Mouse (Mus musculus): Measurements from ENCODE around the gene Wnk2. TPM values are rescaled to one million over a fixed set of nuclear protein-coding genes. Genes with fewer than 3 reads are reported as not detected.
A peak's percentile ranks its signal among the peaks of the same experiment; 100 is the strongest.

The Wnk2 gene
- polyA plus RNA-seq (2012; ENCODE audit: insufficient read depth, insufficient read length, missing spikeins): not detected in 2 replicates

GRCm38 (mm10) chr13:49147858-49148226 lies at the start of gene Wnk2:
TSS of gene Wnk2 (minus strand) at chr13:49148014.
- H3K4me1 ChIP-seq (ENCODE audit: control insufficient read depth, insufficient read depth, low read length): no peaks in the 10 kb centered on the region
- H3K27ac ChIP-seq (ENCODE audit: insufficient read depth, low read depth, low read length): no peak within 1 kb of the TSS
- TF ChIP-seq POLR2A (IDR thresholded peaks at IDR 0.05; ENCODE audit: borderline replicate concordance, low read depth, low read length): no peak
- no peak for TF ChIP-seq CTCF (IDR thresholded peaks at IDR 0.05; ENCODE audit: low read depth, low read length)
- H3K4me3 ChIP-seq (ENCODE audit: insufficient read depth, low read length): peak within 1 kb of the TSS; percentile 31

- peaks cover 93% of the 10 kb centered on the region for H3K4me1 ChIP-seq (ENCODE audit: control insufficient read depth, insufficient read depth, low read length)
- TF ChIP-seq POLR2A (IDR thresholded peaks at IDR 0.05; ENCODE audit: borderline replicate concordance, low read depth, low read length) (no peak), CTCF (IDR thresholded peaks at IDR 0.05; ENCODE audit: low read depth, low read length) (no peak)
- peak overlapping the region; percentile 75 for H3K27ac ChIP-seq (ENCODE audit: insufficient read depth, low read depth, low read length)
- no peak overlapping the region for H3K4me3 ChIP-seq (ENCODE audit: insufficient read depth, low read length)
These were observed 49.0 kb upstream of the Wnk2 start for GRCm38 (mm10) chr13:49196766-49197165.

GRCm38 (mm10) chr13:49196211-49196610 lies 48.4 kb upstream of the Wnk2 start:
- Histone ChIP-seq H3K4me3 (ENCODE audit: insufficient read depth, low read length) (no peak overlapping the region), H3K27ac (ENCODE audit: insufficient read depth, low read depth, low read length) (peak overlapping the region; percentile 75), H3K4me1 (ENCODE audit: control insufficient read depth, insufficient read depth, low read length) (peaks cover 91% of the 10 kb centered on the region)
- TF ChIP-seq CTCF (IDR thresholded peaks at IDR 0.05; ENCODE audit: low read depth, low read length) (no peak), POLR2A (IDR thresholded peaks at IDR 0.05; ENCODE audit: borderline replicate concordance, low read depth, low read length) (no peak)

- TF ChIP-seq POLR2A (IDR thresholded peaks at IDR 0.05; ENCODE audit: borderline replicate concordance, low read depth, low read length) (no peak), CTCF (IDR thresholded peaks at IDR 0.05; ENCODE audit: low read depth, low read length) (no peak)
- no peak overlapping the region for H3K4me3 ChIP-seq (ENCODE audit: insufficient read depth, low read length)
- H3K27ac ChIP-seq (ENCODE audit: insufficient read depth, low read depth, low read length): peak overlapping the region; percentile 75
- peaks cover 92% of the 10 kb centered on the region for H3K4me1 ChIP-seq (ENCODE audit: control insufficient read depth, insufficient read depth, low read length)
These were observed 47.8 kb upstream of the Wnk2 start for GRCm38 (mm10) chr13:49195651-49196050.

GRCm38 (mm10) chr13:49194811-49195210 lies 47.0 kb upstream of the Wnk2 start:
- H3K4me1 ChIP-seq (ENCODE audit: control insufficient read depth, insufficient read depth, low read length): peaks cover 91% of the 10 kb centered on the region
- H3K27ac ChIP-seq (ENCODE audit: insufficient read depth, low read depth, low read length): peak overlapping the region; percentile 75; the same call in 1 of the 2 replicates
- no peak overlapping the region for H3K4me3 ChIP-seq (ENCODE audit: insufficient read depth, low read length)
- TF ChIP-seq CTCF (IDR thresholded peaks at IDR 0.05; ENCODE audit: low read depth, low read length): no peak
- TF ChIP-seq POLR2A (IDR thresholded peaks at IDR 0.05; ENCODE audit: borderline replicate concordance, low read depth, low read length): no peak

- Histone ChIP-seq H3K4me1 (ENCODE audit: control insufficient read depth, insufficient read depth, low read length) (peaks cover 85% of the 10 kb centered on the region), H3K4me3 (ENCODE audit: insufficient read depth, low read length) (no peak overlapping the region), H3K27ac (ENCODE audit: insufficient read depth, low read depth, low read length) (peak overlapping the region; percentile 25; the same call in 1 of the 2 replicates)
- TF ChIP-seq CTCF (IDR thresholded peaks at IDR 0.05; ENCODE audit: low read depth, low read length) (no peak), POLR2A (IDR thresholded peaks at IDR 0.05; ENCODE audit: borderline replicate concordance, low read depth, low read length) (no peak)
These were observed 45.8 kb upstream of the Wnk2 start for GRCm38 (mm10) chr13:49193650-49194049.

GRCm38 (mm10) chr13:49192156-49192855 lies 44.5 kb upstream of the Wnk2 start:
- peak overlapping the region; percentile 67; the same call in 1 of the 2 replicates for H3K4me3 ChIP-seq (ENCODE audit: insufficient read depth, low read length)
- peak overlapping the region; percentile 90 for H3K27ac ChIP-seq (ENCODE audit: insufficient read depth, low read depth, low read length)

GRCm38 (mm10) chr13:49191673-49192035 lies 43.8 kb upstream of the Wnk2 start:
- no peak for TF ChIP-seq CTCF (IDR thresholded peaks at IDR 0.05; ENCODE audit: low read depth, low read length)
- TF ChIP-seq POLR2A (IDR thresholded peaks at IDR 0.05; ENCODE audit: borderline replicate concordance, low read depth, low read length): no peak
- peak overlapping the region; percentile 90 for H3K27ac ChIP-seq (ENCODE audit: insufficient read depth, low read depth, low read length)
- H3K4me1 ChIP-seq (ENCODE audit: control insufficient read depth, insufficient read depth, low read length): peaks cover 73% of the 10 kb centered on the region
- H3K4me3 ChIP-seq (ENCODE audit: insufficient read depth, low read length): peak overlapping the region; percentile 67

More at GRCm38 (mm10) chr13:49192156-49192855, 44.5 kb upstream of the Wnk2 start:
- TF ChIP-seq CTCF (IDR thresholded peaks at IDR 0.05; ENCODE audit: low read depth, low read length) (no peak), POLR2A (IDR thresholded peaks at IDR 0.05; ENCODE audit: borderline replicate concordance, low read depth, low read length) (no peak)
- peaks cover 73% of the 10 kb centered on the region for H3K4me1 ChIP-seq (ENCODE audit: control insufficient read depth, insufficient read depth, low read length)

- H3K27ac ChIP-seq (ENCODE audit: insufficient read depth, low read depth, low read length): peak overlapping the region; percentile 90
These were observed 43.3 kb upstream of the Wnk2 start for GRCm38 (mm10) chr13:49190876-49191672.

More at GRCm38 (mm10) chr13:49190876-49191672, 43.3 kb upstream of the Wnk2 start:
- TF ChIP-seq POLR2A (IDR thresholded peaks at IDR 0.05; ENCODE audit: borderline replicate concordance, low read depth, low read length): no peak
- peak overlapping the region; percentile 67 for H3K4me3 ChIP-seq (ENCODE audit: insufficient read depth, low read length)
- peaks cover 73% of the 10 kb centered on the region for H3K4me1 ChIP-seq (ENCODE audit: control insufficient read depth, insufficient read depth, low read length)

All from bone marrow macrophage, adult 2 months (primary cell).